Mouse (Mus musculus) limb, embryonic 13.5 days (tissue): ENCODE results near the gene Ezh1. TPM values are rescaled to one million over a fixed set of nuclear protein-coding genes. Genes with fewer than 3 reads are reported as not detected.

Source experiments
- ATAC-seq: fragments of 200-750 bp; cut with Nextera tagmentation; 2 replicates; pipeline ENCODE4 v1.8.0; 2017; ENCODE audit warnings: low read depth, moderate number of reproducible peaks, moderate TSS enrichment; ENCODE audit not compliant: low FRiP score
- H3K27ac ChIP-seq: fragments of 300-500 bp; sonication (generic); 2 replicates; pipeline ENCODE4 v1.5.1; 2015; ENCODE audit warnings: inconsistent platforms, mild to moderate bottlenecking, moderate library complexity
- H3K27me3 ChIP-seq: fragments of 300-500 bp; sonication (generic); 2 replicates; pipeline ENCODE4 v1.6.1; 2015; ENCODE audit warnings: mild to moderate bottlenecking, inconsistent platforms
- H3K36me3 ChIP-seq: fragments of 300-500 bp; sonication (generic); 2 replicates; pipeline ENCODE4 v1.6.1; 2015; ENCODE audit warnings: inconsistent platforms, mild to moderate bottlenecking, moderate library complexity
- H3K4me1 ChIP-seq: fragments of 300-500 bp; sonication (generic); 2 replicates; pipeline ENCODE4 v1.6.1; 2015; ENCODE audit warnings: inconsistent platforms
- H3K4me2 ChIP-seq: fragments of 300-500 bp; sonication (generic); replicated peaks from 2 replicates; pipeline ENCODE4 v1.6.1; 2015; ENCODE audit warnings: inconsistent platforms, mild to moderate bottlenecking, moderate library complexity
- H3K4me3 ChIP-seq: fragments of 300-500 bp; sonication (generic); 2 replicates; pipeline ENCODE4 v1.5.1; 2015; ENCODE audit warnings: moderate library complexity, mild to moderate bottlenecking, inconsistent platforms
- H3K9ac ChIP-seq: fragments of 300-500 bp; sonication (generic); 2 replicates; pipeline ENCODE4 v1.6.1; 2015; ENCODE audit warnings: mild to moderate bottlenecking, inconsistent platforms
- H3K9me3 ChIP-seq: fragments of 300-500 bp; sonication (generic); 2 replicates; pipeline ENCODE4 v1.6.1; 2016; ENCODE audit warnings: inconsistent platforms
- WGBS: fragments of 180-500 bp; shearing (Covaris S2); methylation state at CpG from one replicate; pipeline ENCODE4 v1.1.7; 2015; 5-methylcytosine and 5-hydroxymethylcytosine counted together
- polyA plus RNA-seq: library from polyadenylated mRNA; unstranded; fragments of >200 nt; fragmentation: Nextera tagmentation; extraction: Ambion mirVana; gene quantifications from 2 replicates; pipeline ENCODE4 v1.2.1, GENCODE M21; 2015

Gene Ezh1
- polyA plus RNA-seq, 1 experiment from 2014 or later = 17.5 TPM

DNA sequence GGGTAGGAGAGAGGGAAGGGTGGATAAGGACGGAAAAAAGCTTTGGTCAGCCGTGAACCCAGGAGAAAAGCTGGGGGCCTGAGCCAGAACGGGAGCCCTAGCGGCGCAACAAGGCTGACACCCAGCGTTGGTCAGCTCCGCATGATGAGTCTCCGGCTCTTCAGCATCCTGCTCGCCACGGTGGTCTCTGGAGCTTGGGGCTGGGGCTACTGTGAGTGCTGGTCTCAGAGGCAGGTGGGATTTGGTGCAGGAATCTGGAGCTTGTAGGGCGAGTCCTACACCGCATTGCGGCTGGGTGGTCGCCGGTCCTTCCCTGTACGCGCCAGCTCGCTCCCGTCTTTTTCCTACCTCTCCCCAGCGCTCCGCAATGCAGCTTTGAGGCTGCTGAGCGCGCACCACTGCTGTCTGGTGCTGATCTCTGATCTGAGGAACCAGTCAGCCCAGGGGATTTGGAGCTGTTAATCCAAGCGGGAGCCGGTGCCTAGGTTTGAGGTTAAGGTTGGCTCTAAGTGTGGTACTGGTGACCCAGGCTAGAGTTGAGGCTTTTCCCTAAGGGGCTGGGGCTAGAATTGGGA lies 50.1 kb downstream of the Ezh1 start:
- Histone ChIP-seq H3K4me1 (peaks cover 55% of the 10 kb centered on the region), H3K9me3 (no peaks in the 10 kb centered on the region), H3K36me3 (no peaks in the 10 kb centered on the region), H3K4me3 (peak overlapping the region; percentile 33), H3K27me3 (peaks cover 75% of the 10 kb centered on the region), H3K4me2 (peak overlapping the region; percentile 59), H3K9ac (0 out of 2 replicates have a peak overlapping the region, but pooled peaks have one; percentile 39), H3K27ac (no peak overlapping the region)
- ATAC-seq = no peak
- 1% methylated on average over 25 of the region's 25 CpGs for WGBS

DNA sequence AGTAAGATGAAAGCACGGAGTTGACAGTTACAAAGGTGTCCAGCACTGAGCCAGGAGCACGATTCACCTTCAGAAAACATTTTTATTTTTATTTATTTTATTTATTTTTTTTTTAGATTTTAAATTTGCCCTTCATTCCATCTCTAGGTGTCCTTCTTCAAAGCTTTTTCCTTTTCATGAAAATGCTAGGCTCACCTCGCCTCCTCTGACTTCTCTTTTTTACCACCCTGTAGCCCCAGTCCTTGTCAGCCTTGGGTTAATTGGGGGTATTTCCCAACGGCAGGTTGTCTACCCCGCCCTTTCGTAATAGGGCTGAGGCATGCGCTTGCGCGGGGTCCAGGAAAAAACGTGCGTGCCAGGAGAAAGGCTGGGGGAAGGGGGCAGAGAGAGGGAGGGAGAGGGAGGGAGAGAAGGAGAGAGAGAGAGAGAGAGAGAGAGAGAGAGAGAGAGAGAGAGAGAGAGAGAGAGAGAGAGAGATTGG lies 50.6 kb downstream of the Ezh1 start:
- no peak for ATAC-seq
- 0 out of 2 replicates have a peak overlapping the region, but pooled peaks have one; percentile 39 for H3K9ac ChIP-seq
- no peaks in the 10 kb centered on the region for H3K9me3 ChIP-seq
- H3K27ac ChIP-seq = no peak overlapping the region
- peak overlapping the region; percentile 59 for H3K4me2 ChIP-seq
- WGBS = 9% methylated on average over 11 of the region's 11 CpGs
- peaks cover 76% of the 10 kb centered on the region for H3K27me3 ChIP-seq
- H3K4me1 ChIP-seq = peaks cover 57% of the 10 kb centered on the region
- peak overlapping the region; percentile 33 for H3K4me3 ChIP-seq
- H3K36me3 ChIP-seq = no peaks in the 10 kb centered on the region

DNA sequence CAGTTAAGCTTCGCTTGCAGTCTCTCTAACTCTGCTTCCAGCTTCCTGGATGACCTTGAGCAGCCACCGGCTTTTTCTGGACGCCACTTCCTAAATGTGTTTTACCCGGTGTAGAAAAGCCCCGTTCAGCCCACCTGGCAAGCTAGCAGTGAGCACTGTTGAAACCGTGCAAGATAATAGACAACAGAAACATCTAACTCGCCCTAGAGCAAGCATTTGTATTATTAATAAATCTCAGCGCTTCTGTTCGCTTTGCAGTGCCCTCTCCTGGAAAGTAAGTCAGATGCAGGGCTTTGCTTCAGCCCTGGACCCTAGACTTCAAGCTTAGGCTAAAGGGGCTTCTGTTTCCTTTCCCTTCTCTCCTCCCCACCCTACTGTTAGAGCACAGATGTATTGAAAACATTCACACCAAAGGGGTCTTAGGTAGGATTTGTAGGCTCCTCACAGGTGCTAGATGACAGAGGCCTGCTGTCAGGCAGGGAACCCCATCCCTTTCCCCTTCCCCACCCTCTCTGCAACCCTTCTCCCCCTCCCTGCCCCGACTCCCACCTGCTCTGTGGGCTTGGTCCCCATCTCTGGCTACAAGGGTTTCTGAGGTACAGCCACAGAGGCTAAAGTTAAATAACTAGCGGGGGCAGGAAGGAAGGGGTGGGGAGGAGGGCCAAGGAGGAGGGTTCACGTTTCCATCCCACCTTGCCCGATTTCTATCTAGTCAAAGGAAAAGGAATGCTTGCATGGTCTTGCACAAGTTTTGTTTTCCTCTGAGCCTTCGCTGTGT lies 51.2 kb downstream of the Ezh1 start, which contains the start of gene Ccr10:
Ccr10 (minus strand) TSS at position 593 of the 778 bp plus-strand sequence.
- WGBS = 27% methylated on average over 14 of the region's 14 CpGs
- H3K4me2 ChIP-seq = peak within 1 kb of the TSS; percentile 89

DNA sequence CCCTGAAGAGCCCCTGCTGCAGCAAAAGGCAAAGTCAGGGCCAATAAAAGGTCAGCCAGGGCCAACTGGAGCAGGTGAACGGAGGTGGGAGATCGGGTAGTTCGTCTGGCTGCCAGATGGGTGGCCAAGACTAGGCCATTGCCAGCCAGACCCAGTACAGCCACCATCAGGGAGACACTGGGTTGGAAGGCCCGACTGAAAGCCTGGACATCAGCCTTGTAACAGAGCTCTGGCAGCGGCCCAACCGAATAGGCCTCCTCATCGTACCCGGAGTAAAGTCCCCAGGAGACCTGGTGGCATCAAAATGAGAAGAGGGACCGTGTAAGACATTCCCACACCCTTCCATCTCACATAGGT lies 51.9 kb downstream of the Ezh1 start:
- no peak for ATAC-seq
- H3K4me1 ChIP-seq = peaks cover 70% of the 10 kb centered on the region
- H3K27ac ChIP-seq = no peak overlapping the region
- peak overlapping the region; percentile 89 for H3K4me2 ChIP-seq
- H3K36me3 ChIP-seq = no peaks in the 10 kb centered on the region
- H3K4me3 ChIP-seq = peak overlapping the region; percentile 40
- no peaks in the 10 kb centered on the region for H3K9me3 ChIP-seq
- H3K27me3 ChIP-seq = peaks cover 79% of the 10 kb centered on the region
- WGBS = 28% methylated on average over 9 of the region's 9 CpGs
- H3K9ac ChIP-seq = peak overlapping the region; percentile 63; the same call in 1 of the 2 replicates

More for the DNA sequence above, 51.2 kb downstream of the Ezh1 start, which contains the start of gene Ccr10:
- H3K9ac ChIP-seq = peak within 1 kb of the TSS; percentile 63; the same call in 1 of the 2 replicates
- peaks cover 77% of the 10 kb centered on the region for H3K27me3 ChIP-seq
- H3K27ac ChIP-seq = no peak within 1 kb of the TSS
- ATAC-seq = no peak
- peaks cover 64% of the 10 kb centered on the region for H3K4me1 ChIP-seq
- H3K36me3 ChIP-seq = no peaks in the 10 kb centered on the region
- peak within 1 kb of the TSS; percentile 40 for H3K4me3 ChIP-seq
- no peaks in the 10 kb centered on the region for H3K9me3 ChIP-seq

DNA sequence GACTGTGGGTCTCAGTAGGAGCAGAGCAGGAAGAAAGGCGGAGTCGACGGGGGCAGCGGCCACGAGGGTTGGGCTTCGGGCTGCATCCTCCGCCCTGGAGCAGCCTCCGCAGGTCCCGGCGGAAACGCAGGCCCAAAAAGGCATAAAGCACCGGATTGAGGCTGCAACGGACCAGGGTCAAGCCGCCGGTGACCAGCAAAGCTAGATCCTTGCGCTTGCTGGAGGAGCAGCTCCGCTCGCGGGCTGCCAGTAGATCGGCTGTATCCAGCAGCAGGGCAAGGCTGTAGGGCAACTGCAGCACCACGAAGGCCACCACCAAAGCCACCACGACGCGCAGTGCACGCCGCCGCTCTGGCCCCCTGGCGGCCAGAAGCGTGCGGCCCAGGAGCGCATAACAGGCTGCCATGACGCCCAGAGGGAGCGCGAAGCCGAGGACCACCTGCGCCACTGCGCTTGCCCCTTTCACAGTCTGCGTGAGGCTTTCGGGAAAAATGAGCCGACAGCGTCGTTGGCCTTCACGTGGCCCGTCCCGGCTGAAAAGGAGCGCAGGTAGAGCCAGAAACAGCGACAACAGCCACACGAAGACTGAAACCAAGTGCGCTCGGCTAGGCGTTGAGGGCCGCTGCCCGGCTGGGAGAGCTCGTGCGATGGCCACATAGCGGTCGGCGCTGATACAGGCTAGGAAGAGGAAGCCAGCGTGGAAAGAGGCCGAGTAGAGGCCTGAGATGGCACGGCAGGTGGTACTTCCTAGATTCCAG lies 52.5 kb downstream of the Ezh1 start:
- H3K27me3 ChIP-seq = peaks cover 79% of the 10 kb centered on the region
- ATAC-seq = peak; percentile 48; the same call in 1 of the 2 replicates
- peak overlapping the region; percentile 89 for H3K4me2 ChIP-seq
- peak overlapping the region; percentile 40 for H3K4me3 ChIP-seq
- H3K27ac ChIP-seq = no peak overlapping the region
- H3K9ac ChIP-seq = peak overlapping the region; percentile 63
- no peaks in the 10 kb centered on the region for H3K9me3 ChIP-seq
- peaks cover 76% of the 10 kb centered on the region for H3K4me1 ChIP-seq
- under 1% methylated on average over 61 of the region's 61 CpGs for WGBS
- H3K36me3 ChIP-seq = no peaks in the 10 kb centered on the region

DNA sequence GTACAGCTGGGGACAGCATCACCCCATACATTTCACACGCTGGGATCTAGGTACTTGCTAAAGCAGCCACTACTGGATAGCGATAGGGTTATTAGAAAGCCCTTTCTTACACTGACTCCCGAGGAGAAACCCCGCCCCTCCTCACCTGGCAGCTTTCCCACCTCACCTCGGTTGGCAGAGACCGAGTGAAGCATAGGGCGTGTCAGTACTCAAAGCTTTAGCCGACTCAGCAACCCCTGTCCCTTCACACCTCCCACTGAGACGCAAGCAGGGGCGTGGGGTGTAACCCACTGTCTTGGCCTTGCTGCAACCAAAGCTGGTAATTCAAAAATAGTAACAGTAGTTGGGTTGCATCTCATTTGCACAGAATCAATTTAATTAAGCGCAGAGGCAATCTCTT lies 53.2 kb downstream of the Ezh1 start:
- H3K4me3 ChIP-seq = peak overlapping the region; percentile 40
- H3K9me3 ChIP-seq = no peaks in the 10 kb centered on the region
- H3K9ac ChIP-seq = no peak overlapping the region
- WGBS = 6% methylated on average over 11 of the region's 11 CpGs
- H3K27ac ChIP-seq = no peak overlapping the region
- ATAC-seq = no peak
- H3K4me2 ChIP-seq = peak overlapping the region; percentile 89
- H3K27me3 ChIP-seq = peaks cover 79% of the 10 kb centered on the region
- H3K36me3 ChIP-seq = 0 out of 2 replicates have a peak, but pooled peaks cover under 1% of the 10 kb centered on the region
- peaks cover 75% of the 10 kb centered on the region for H3K4me1 ChIP-seq

DNA sequence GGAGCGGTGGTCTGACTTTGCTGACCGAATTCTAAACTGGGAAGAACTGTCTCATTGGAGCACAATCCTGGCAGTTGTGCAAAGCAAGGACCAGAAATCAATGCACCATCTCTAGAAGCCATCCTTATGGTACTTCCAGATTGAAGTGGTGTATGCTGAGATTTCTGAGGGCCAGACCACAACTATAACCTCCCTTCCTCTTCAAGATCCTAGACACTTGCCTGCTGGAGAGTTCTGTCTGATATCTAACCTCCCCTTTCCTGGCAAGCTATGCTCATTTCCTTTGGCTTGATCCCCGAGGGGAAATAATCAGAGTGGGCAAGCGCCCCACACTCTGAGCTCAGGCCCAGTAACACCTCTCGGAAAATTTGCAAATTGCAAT lies 53.8 kb downstream of the Ezh1 start:
- no peak for ATAC-seq
- Histone ChIP-seq H3K27me3 (peaks cover 79% of the 10 kb centered on the region), H3K4me1 (peaks cover 74% of the 10 kb centered on the region), H3K9me3 (no peaks in the 10 kb centered on the region), H3K9ac (peak overlapping the region; percentile 60), H3K27ac (peak overlapping the region; percentile 72), H3K4me2 (peak overlapping the region; percentile 89), H3K36me3 (peaks cover 7% of the 10 kb centered on the region), H3K4me3 (peak overlapping the region; percentile 74)
- WGBS = 13% methylated on average over 5 of the region's 5 CpGs

DNA sequence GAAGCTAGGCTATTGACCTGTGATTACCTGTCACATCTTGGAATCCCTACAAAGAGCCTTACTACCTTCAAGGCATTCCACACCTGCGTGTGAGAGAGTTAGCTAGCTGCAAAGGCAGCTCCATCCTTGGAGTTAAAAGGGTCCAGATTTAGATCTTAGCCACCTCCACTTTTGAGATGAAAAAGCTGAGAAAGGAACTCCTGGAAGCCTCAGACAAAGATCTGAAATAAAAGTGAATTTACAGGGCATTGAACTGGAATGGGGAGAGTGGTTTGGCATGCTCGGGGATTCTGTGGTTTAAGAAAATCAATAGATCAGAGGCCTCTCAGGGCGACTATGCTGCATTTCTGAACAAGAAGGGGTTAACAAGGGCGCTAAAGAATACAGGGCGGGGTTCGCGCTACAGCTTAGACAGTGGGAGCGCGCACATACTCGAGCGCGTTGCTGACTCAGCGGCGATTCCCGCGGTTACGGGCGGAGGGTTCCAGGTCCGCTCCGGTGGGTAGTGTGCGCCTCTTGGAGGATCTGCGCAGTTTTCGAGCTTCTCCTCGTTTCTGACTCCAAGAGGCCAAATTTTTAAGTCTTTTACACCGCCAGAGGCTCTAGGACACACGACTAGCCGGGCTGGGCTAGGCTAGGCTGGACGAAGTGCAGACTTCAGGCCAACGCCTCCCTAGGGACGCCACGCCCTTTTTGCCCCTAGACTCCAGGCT lies 54.4 kb downstream of the Ezh1 start:
- H3K27me3 ChIP-seq = peaks cover 79% of the 10 kb centered on the region
- H3K4me2 ChIP-seq = peak overlapping the region; percentile 89
- ATAC-seq = peak; percentile 48
- WGBS = under 1% methylated on average over 31 of the region's 31 CpGs
- peaks cover 69% of the 10 kb centered on the region for H3K4me1 ChIP-seq
- no peaks in the 10 kb centered on the region for H3K9me3 ChIP-seq
- H3K36me3 ChIP-seq = peaks cover 13% of the 10 kb centered on the region
- H3K4me3 ChIP-seq = peak overlapping the region; percentile 74
- H3K9ac ChIP-seq = peak overlapping the region; percentile 60
- H3K27ac ChIP-seq = peak overlapping the region; percentile 72

DNA sequence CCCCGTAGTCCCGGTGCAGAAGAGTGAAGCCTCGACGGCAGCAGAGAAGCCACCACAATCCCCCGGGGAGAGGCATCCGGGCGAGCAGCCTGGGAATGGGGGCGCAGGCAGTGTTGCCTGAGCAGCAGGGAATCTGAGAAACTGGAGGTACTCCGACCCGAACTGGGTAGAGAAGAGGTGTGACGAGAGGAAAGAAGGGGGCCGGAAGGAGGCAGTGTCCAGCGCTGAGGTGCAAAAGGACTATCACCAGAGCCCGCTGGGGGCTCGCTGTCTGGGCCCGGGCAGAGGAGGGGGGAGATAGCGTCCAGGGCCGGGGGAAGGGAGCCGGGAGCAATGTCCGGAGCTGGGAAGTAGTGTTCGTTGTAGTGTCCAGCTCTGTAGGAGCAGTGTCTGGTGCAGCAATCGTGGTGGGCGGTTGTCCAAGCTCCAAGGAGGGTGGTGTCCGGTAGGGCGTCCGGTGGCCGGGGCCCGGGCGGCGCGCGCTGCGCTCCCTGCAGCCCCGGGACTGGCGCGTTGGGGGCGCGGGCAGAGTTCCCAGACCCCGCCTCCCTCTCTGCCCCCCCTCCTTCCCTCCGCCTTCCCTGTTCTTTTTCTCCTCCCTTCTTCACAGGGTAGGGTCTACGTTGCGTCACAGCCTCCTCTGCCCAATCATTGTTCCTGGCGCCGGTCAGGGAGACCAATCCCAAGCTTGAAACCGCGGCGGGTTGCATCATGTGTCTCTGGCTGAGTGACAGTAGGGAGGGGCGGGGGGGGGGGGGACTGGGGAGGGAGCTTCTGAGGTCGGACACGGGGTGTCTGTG lies 55.3 kb downstream of the Ezh1 start, which contains the start of gene Plekhh3:
Plekhh3 (minus strand) TSS at position 541 of the 800 bp plus-strand sequence.
- Histone ChIP-seq H3K4me1 (peaks cover 61% of the 10 kb centered on the region), H3K27ac (peak within 1 kb of the TSS; percentile 72)
- under 1% methylated on average over 50 of the region's 50 CpGs for WGBS

DNA sequence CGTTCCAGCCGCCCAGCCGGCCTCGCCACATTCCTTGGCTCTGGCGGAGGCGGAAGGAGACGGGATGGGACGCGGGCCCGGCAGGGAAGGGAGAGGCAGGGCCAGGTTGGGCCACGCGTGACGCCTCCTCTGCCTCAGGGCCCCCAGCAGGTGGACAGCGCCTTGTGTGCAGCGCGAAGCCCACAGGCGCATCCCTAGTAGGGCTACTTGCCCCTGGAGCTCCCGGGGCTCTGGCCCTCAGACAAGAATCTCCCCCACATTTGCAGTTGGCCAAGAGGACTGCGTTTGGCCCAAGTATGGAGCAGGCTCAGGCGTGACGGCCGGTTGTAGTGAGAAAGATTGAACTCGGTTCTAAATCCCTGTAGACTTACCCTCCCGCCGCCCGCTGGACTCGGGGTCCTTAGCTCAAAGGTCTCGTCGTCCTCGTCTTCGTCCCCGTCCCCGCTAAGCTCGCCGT lies 55.9 kb downstream of the Ezh1 start, which contains the start of gene Cntnap1:
Cntnap1 (plus strand) TSS at position 170 of the 457 bp plus-strand sequence.
- Histone ChIP-seq H3K9me3 (no peaks in the 10 kb centered on the region), H3K4me2 (peak within 1 kb of the TSS; percentile 89), H3K9ac (peak within 1 kb of the TSS; percentile 78), H3K27me3 (peaks cover 79% of the 10 kb centered on the region), H3K27ac (peak within 1 kb of the TSS; percentile 52), H3K36me3 (peaks cover 21% of the 10 kb centered on the region), H3K4me1 (peaks cover 58% of the 10 kb centered on the region), H3K4me3 (peak within 1 kb of the TSS; percentile 74)
- ATAC-seq = no peak
- WGBS = 0% methylated on average over 35 of the region's 35 CpGs

More for the DNA sequence above, 55.3 kb downstream of the Ezh1 start, which contains the start of gene Plekhh3:
- Histone ChIP-seq H3K4me3 (peak within 1 kb of the TSS; percentile 74), H3K4me2 (peak within 1 kb of the TSS; percentile 89), H3K9me3 (no peaks in the 10 kb centered on the region), H3K36me3 (peaks cover 20% of the 10 kb centered on the region), H3K9ac (peak within 1 kb of the TSS; percentile 78), H3K27me3 (peaks cover 79% of the 10 kb centered on the region)
- peak; percentile 96 for ATAC-seq
